In the genomic region with DNA sequence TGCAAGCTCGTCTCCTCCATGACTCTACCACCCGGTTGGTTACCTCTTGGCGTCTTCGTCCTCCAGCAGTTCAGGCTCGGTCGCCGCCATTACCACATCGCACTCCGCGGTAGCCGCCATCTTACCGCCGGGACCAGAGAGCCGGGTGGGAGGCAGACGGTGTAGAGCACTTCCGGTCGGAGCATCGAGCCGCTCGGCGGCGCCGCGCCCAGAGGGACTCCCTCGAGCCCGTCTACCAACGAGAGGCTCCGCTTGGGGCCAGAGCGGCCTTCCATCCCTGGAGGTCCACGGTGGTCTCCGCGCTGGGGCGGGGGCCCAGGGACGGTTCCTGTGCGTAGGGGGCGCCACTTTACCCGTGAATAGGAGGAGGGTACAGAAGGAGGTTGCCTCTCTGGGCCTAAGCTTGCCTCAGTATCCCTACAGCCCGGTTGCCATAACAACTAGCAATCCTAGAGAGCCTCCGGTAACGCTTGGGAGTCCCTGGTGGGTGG, we compare ENCODE assay signal across 8 mouse cellular contexts. TPM values are rescaled to one million over a fixed set of nuclear protein-coding genes. Genes with fewer than 3 reads are reported as not detected.
DNase-seq lines count a peak whose midpoint lies in the region; ATAC-seq and TF ChIP-seq lines count a peak whose summit lies in the region.

No protein-coding gene starts in this region.

- WGBS in embryonic facial prominence, embryonic 13.5 days, result under 1% methylated on average over 40 of the region's 40 CpGs
- WGBS in limb, embryonic 14.5 days, result 0% methylated on average over 33 of the region's 40 CpGs
- WGBS in midbrain, postnatal 0 days, result 0% methylated on average over 40 of the region's 40 CpGs

- H3K4me2 ChIP-seq in embryonic facial prominence, embryonic 13.5 days, result peak overlapping the region; percentile 86
- H3K4me2 ChIP-seq in limb, embryonic 14.5 days (replicated peaks; ENCODE audit: low read depth, low read length, severe bottlenecking), result peak overlapping the region; percentile 79
- H3K4me2 ChIP-seq in midbrain, postnatal 0 days (ENCODE audit: low read depth, low read length, poor library complexity, severe bottlenecking), result peak overlapping the region; percentile 83

- H3K27ac ChIP-seq in embryonic facial prominence, embryonic 13.5 days, result peak overlapping the region; percentile 96
- H3K27ac ChIP-seq in limb, embryonic 14.5 days (replicated peaks; ENCODE audit: low read depth, low read length), result peak overlapping the region; percentile 92
- peak overlapping the region; percentile 95 for H3K27ac ChIP-seq in midbrain, postnatal 0 days (ENCODE audit: low read depth, low read length)

- peaks cover 28% of the 10 kb centered on the region for H3K4me1 ChIP-seq in embryonic facial prominence, embryonic 13.5 days
- peaks cover 21% of the 10 kb centered on the region for H3K4me1 ChIP-seq in limb, embryonic 14.5 days (ENCODE audit: control insufficient read depth, insufficient read depth, low read length)
- peaks cover 4% of the 10 kb centered on the region for H3K4me1 ChIP-seq in midbrain, postnatal 0 days (ENCODE audit: insufficient read depth, low read length)

- no peaks in the 10 kb centered on the region for H3K9me3 ChIP-seq in embryonic facial prominence, embryonic 13.5 days
- H3K9me3 ChIP-seq in limb, embryonic 14.5 days (ENCODE audit: control insufficient read depth, low read length), result no peaks in the 10 kb centered on the region
- H3K9me3 ChIP-seq in midbrain, postnatal 0 days (ENCODE audit: low read length), result no peaks in the 10 kb centered on the region

- peak overlapping the region; percentile 95 for H3K4me3 ChIP-seq in embryonic facial prominence, embryonic 13.5 days
- H3K4me3 ChIP-seq in limb, embryonic 14.5 days (replicated peaks; ENCODE audit: low read length), result peak overlapping the region; percentile 98
- peak overlapping the region; percentile 94 for H3K4me3 ChIP-seq in midbrain, postnatal 0 days (ENCODE audit: low read depth, low read length)

- DNase-seq in 3134 (ENCODE audit: extremely low read depth, insufficient read length, low spot score), result peak; percentile 93
- DNase-seq in adrenal gland, postnatal 36 days, result peak; percentile 94 to 96
- peak; percentile 94 for DNase-seq in heart, adult 8-10 months (ENCODE audit: low spot score)
- peak; percentile 96 for DNase-seq in kidney, adult 9 months
- DNase-seq in limb, embryonic 14.5 days (ENCODE audit: low spot score), result peak; percentile 98
- peak; percentile 99 for DNase-seq in midbrain, postnatal 0 days (ENCODE audit: low spot score)
- peak; percentile 90 to 92 for DNase-seq in spleen, postnatal 14 days (ENCODE audit: low spot score in 2 of 2)

- TF ChIP-seq POLR2A in limb, embryonic 14.5 days (IDR thresholded peaks at IDR 0.05; ENCODE audit: borderline replicate concordance, extremely low read depth, insufficient read depth, insufficient read length), result 0 out of 2 replicates have a peak, but pooled peaks have one; percentile 49

- TF ChIP-seq CTCF in midbrain, postnatal 0 days (IDR thresholded peaks at IDR 0.05), result peak; percentile 78

- H3K36me3 ChIP-seq in embryonic facial prominence, embryonic 13.5 days, result peaks cover 12% of the 10 kb centered on the region
- H3K36me3 ChIP-seq in limb, embryonic 14.5 days (ENCODE audit: control insufficient read depth, insufficient read depth, low read length), result peaks cover 8% of the 10 kb centered on the region
- H3K36me3 ChIP-seq in midbrain, postnatal 0 days (ENCODE audit: insufficient read depth, low read length), result no peaks in the 10 kb centered on the region

- ATAC-seq in embryonic facial prominence, embryonic 13.5 days (ENCODE audit: insufficient number of reproducible peaks, insufficient read depth, low FRiP score, low TSS enrichment, low read depth), result peak; percentile 96
- peak; percentile 93 for ATAC-seq in limb, embryonic 14.5 days (ENCODE audit: low FRiP score, low read depth)
- peak; percentile 96 for ATAC-seq in midbrain, postnatal 0 days (ENCODE audit: low FRiP score)

- no peaks in the 10 kb centered on the region for H3K27me3 ChIP-seq in embryonic facial prominence, embryonic 13.5 days
- H3K27me3 ChIP-seq in limb, embryonic 14.5 days (ENCODE audit: control insufficient read depth, insufficient read depth, low read length), result no peaks in the 10 kb centered on the region
- H3K27me3 ChIP-seq in midbrain, postnatal 0 days (ENCODE audit: insufficient read depth, low read length), result no peaks in the 10 kb centered on the region

- H3K9ac ChIP-seq in embryonic facial prominence, embryonic 13.5 days, result peak overlapping the region; percentile 94
- H3K9ac ChIP-seq in limb, embryonic 14.5 days (ENCODE audit: low read depth, low read length, severe bottlenecking), result peak overlapping the region; percentile 96
- peak overlapping the region; percentile 93 for H3K9ac ChIP-seq in midbrain, postnatal 0 days (replicated peaks; ENCODE audit: low read length, poor library complexity, severe bottlenecking)

RNA-seq across cellular contexts. Expression of a gene that starts 0.4 kb away (rescaled TPM):
- 100 to 1,000 TPM; 207 to 222 TPM for total RNA-seq in adrenal gland, postnatal 36 days (2021)
- polyA plus RNA-seq in embryonic facial prominence, embryonic 13.5 days (2015; fragmentation: Nextera tagmentation; extraction: Ambion mirVana), result 277 and 293 TPM in 2 replicates
- 100 to 1,000 TPM in 3 of 4 experiments, 10 to 100 TPM in 1; 89.7 to 121 (median 109) TPM for total RNA-seq in heart, adult 8-10 months (2022)
- polyA plus RNA-seq in limb, embryonic 14.5 days (2012; rRNA removed), result 179 and 225 TPM in 2 replicates
- polyA plus RNA-seq in limb, embryonic 14.5 days (2014; fragmentation: Nextera tagmentation; extraction: Ambion mirVana), result 73.3 and 74.1 TPM in 2 replicates
- 67.1 and 75.9 TPM in 2 replicates for total RNA-seq in midbrain, postnatal 0 days (2014; rRNA removed)
- 228 and 234 TPM in 2 replicates for polyA plus RNA-seq in midbrain, postnatal 0 days (2015; fragmentation: Nextera tagmentation; extraction: Ambion mirVana)

RNA-seq across cellular contexts. Expression of a gene that starts 0.5 kb away (rescaled TPM):
- total RNA-seq in adrenal gland, postnatal 36 days (2021), result 10 to 100 TPM; 32.9 to 43.6 TPM
- 78.9 and 79.0 TPM in 2 replicates for polyA plus RNA-seq in embryonic facial prominence, embryonic 13.5 days (2015; fragmentation: Nextera tagmentation; extraction: Ambion mirVana)
- 10 to 100 TPM; 49.3 to 59.3 (median 55.2) TPM for total RNA-seq in heart, adult 8-10 months (2022)
- 68.7 and 90.5 TPM in 2 replicates for polyA plus RNA-seq in limb, embryonic 14.5 days (2012; rRNA removed)
- polyA plus RNA-seq in limb, embryonic 14.5 days (2014; fragmentation: Nextera tagmentation; extraction: Ambion mirVana), result 76.4 and 82.9 TPM in 2 replicates
- total RNA-seq in midbrain, postnatal 0 days (2014; rRNA removed), result 106 and 125 TPM in 2 replicates
- 80.9 and 89.3 TPM in 2 replicates for polyA plus RNA-seq in midbrain, postnatal 0 days (2015; fragmentation: Nextera tagmentation; extraction: Ambion mirVana)

RNA-seq across cellular contexts. Expression of a gene that starts 44.8 kb away (rescaled TPM):
- total RNA-seq in adrenal gland, postnatal 36 days (2021), result 10 to 100 TPM; 46.5 to 60.7 TPM
- 28.0 and 31.4 TPM in 2 replicates for polyA plus RNA-seq in embryonic facial prominence, embryonic 13.5 days (2015; fragmentation: Nextera tagmentation; extraction: Ambion mirVana)
- total RNA-seq in heart, adult 8-10 months (2022), result 1 to 10 TPM; 5.0 to 5.7 (median 5.4) TPM
- polyA plus RNA-seq in limb, embryonic 14.5 days (2012; rRNA removed), result 15.9 and 17.0 TPM in 2 replicates
- polyA plus RNA-seq in limb, embryonic 14.5 days (2014; fragmentation: Nextera tagmentation; extraction: Ambion mirVana), result 21.3 and 26.0 TPM in 2 replicates
- 54.7 and 68.8 TPM in 2 replicates for total RNA-seq in midbrain, postnatal 0 days (2014; rRNA removed)
- polyA plus RNA-seq in midbrain, postnatal 0 days (2015; fragmentation: Nextera tagmentation; extraction: Ambion mirVana), result 65.3 and 76.0 TPM in 2 replicates

Comparison
In these comparisons a context has a peak if more than half of its experiments do, and no peak if none do; other contexts are left out.
1. Peak in every context shown above with its lines: DNase-seq, ATAC-seq, H3K4me3 ChIP-seq and H3K27ac ChIP-seq.